Mouse (Mus musculus) hindbrain, embryonic 15.5 days (tissue): ENCODE results near the gene Grik3. TPM values are rescaled to one million over a fixed set of nuclear protein-coding genes. Genes with fewer than 3 reads are reported as not detected.

Experiments used
- ATAC-seq: fragments of 200-750 bp; cut with Nextera tagmentation; 2 replicates; pipeline ENCODE4 v1.8.0; 2017; ENCODE audit warnings: low read depth, moderate number of reproducible peaks, moderate TSS enrichment; ENCODE audit not compliant: low FRiP score
- H3K27ac ChIP-seq: fragments of 300-500 bp; sonication (generic); replicated peaks from 2 replicates; pipeline ENCODE4 v1.5.1; 2015; ENCODE audit warnings: mild to moderate bottlenecking, inconsistent platforms
- H3K27me3 ChIP-seq: fragments of 300-500 bp; sonication (generic); 2 replicates; pipeline ENCODE4 v1.6.1; 2015; ENCODE audit warnings: control low read depth, inconsistent platforms
- H3K36me3 ChIP-seq: fragments of 300-500 bp; sonication (generic); 2 replicates; pipeline ENCODE4 v1.6.1; 2015; ENCODE audit warnings: control low read depth, inconsistent platforms
- H3K4me1 ChIP-seq: fragments of 300-500 bp; sonication (generic); replicated peaks from 2 replicates; pipeline ENCODE4 v1.6.1; 2015; ENCODE audit warnings: control low read depth, inconsistent platforms
- H3K4me2 ChIP-seq: fragments of 300-500 bp; sonication (generic); 2 replicates; pipeline ENCODE4 v1.6.1; 2015; ENCODE audit warnings: moderate library complexity, mild to moderate bottlenecking, inconsistent platforms
- H3K4me3 ChIP-seq: fragments of 300-500 bp; sonication (generic); 2 replicates; pipeline ENCODE4 v1.5.1; 2015; ENCODE audit warnings: mild to moderate bottlenecking, inconsistent platforms
- H3K9ac ChIP-seq: fragments of 300-500 bp; sonication (generic); 2 replicates; pipeline ENCODE4 v1.6.1; 2015; ENCODE audit warnings: inconsistent platforms
- H3K9me3 ChIP-seq: fragments of 300-500 bp; sonication (generic); 2 replicates; pipeline ENCODE4 v1.6.1; 2016; ENCODE audit warnings: control low read depth, inconsistent platforms
- WGBS: fragments of 180-500 bp; shearing (Covaris S2); methylation state at CpG from one replicate; pipeline ENCODE4 v1.1.7; 2015; 5-methylcytosine and 5-hydroxymethylcytosine counted together
- polyA plus RNA-seq: library from polyadenylated mRNA; unstranded; fragments of >200 nt; fragmentation: Nextera tagmentation; extraction: Ambion mirVana; gene quantifications from 2 replicates; pipeline ENCODE4 v1.2.1, GENCODE M21; 2015

Gene Grik3
- polyA plus RNA-seq, 1 experiment from 2014 or later, result 5.4 TPM

DNA sequence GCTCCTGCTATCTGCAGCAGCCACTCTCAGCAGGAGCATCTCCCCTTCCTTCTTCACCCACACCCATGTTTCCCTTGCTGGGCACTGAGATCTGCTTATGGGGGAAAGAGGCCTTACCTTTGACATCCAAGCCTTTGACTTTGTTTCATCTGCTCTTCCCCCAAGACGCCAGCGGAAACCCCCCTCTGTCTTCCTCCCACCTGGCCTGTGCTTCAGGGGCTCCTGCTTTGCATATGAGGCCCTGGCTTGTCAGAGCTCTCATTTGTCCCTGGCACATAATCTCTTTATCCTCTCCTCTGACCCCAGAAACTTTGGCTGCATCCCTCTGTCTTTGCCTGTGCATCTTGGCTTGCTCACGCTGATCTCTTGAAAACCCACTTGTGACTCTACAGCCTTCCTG is 9.2 kb upstream of the Grik3 start:
- Histone ChIP-seq H3K4me1 (peaks cover 54% of the 10 kb centered on the region), H3K36me3 (no peaks in the 10 kb centered on the region), H3K27ac (no peak overlapping the region), H3K4me3 (no peak overlapping the region), H3K4me2 (no peak overlapping the region), H3K27me3 (peaks cover 24% of the 10 kb centered on the region; the same call in 1 of the 2 replicates), H3K9ac (no peak overlapping the region), H3K9me3 (no peaks in the 10 kb centered on the region)
- WGBS, result 31% methylated on average over 3 of the region's 3 CpGs
- ATAC-seq, result no peak

DNA sequence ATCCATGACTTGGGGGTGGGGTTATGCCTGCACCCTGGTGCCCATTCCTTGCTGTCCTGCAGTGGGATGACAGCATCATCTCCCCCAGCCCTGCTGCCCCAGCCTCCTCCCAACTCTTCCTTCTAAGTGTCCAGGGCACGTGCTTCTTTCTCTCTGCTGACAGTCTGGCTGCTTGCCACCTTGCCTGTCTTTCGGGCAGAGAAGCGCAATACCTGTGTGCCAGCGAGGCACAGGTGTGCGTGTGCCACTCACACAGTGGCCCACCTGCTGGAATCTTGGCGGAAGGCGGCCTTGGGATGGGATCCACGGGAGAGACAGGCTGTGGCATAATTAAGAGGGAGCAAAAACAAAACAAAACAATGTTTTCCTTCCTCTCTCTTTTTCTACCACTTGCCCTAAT is 6.4 kb upstream of the Grik3 start:
- H3K4me1 ChIP-seq, result peaks cover 69% of the 10 kb centered on the region

DNA sequence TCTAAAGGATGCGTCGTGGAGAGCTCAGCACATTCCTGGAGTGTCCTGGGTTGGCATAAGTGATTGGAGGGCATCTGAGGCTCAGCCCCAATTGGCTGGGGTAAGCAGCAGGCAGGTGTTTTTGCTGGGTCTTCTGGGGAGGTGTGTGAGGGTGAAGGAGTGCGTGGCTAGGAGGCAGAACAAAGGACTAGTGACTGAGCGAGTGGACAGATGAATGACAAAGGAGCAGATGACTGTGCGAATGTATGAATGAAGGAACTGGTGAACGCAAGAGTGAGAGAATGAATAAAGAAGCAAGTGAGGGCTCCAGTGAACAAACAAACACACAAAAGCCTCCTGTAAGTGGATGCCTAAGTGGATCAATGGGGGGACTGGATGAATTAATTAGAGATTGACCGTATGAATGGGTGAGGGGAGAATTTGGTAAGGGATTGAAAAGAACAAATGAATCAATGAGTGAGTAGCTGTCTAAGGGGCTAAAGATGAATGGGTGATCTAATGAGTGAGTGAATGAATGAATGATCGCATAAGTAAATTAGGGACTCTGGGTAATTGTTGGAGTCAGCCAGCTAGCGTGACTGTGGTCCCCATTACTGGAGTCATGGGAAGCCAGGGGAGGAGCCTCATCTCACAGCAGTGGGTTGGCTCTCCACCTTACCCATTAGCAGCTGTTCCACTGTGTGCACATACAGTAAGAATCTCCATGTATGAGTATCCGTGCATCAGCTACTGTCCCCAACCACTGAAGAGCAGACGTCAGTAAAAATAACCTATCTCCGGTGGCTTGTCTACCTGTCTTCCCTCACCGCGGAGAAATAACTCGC is 4.9 kb upstream of the Grik3 start:
- Histone ChIP-seq H3K9ac (no peak overlapping the region), H3K9me3 (no peaks in the 10 kb centered on the region), H3K4me1 (peaks cover 79% of the 10 kb centered on the region), H3K36me3 (no peaks in the 10 kb centered on the region), H3K4me2 (no peak overlapping the region), H3K4me3 (no peak overlapping the region), H3K27me3 (peaks cover 35% of the 10 kb centered on the region; the same call in 1 of the 2 replicates), H3K27ac (no peak overlapping the region)
- no peak for ATAC-seq
- 21% methylated on average over 15 of the region's 15 CpGs for WGBS

More for the DNA sequence above, 6.4 kb upstream of the Grik3 start:
- Histone ChIP-seq H3K27ac (no peak overlapping the region), H3K9ac (no peak overlapping the region), H3K9me3 (no peaks in the 10 kb centered on the region), H3K4me3 (no peak overlapping the region), H3K4me2 (no peak overlapping the region), H3K27me3 (peaks cover 35% of the 10 kb centered on the region; the same call in 1 of the 2 replicates), H3K36me3 (no peaks in the 10 kb centered on the region)
- ATAC-seq, result no peak
- 32% methylated on average over 8 of the region's 8 CpGs for WGBS

DNA sequence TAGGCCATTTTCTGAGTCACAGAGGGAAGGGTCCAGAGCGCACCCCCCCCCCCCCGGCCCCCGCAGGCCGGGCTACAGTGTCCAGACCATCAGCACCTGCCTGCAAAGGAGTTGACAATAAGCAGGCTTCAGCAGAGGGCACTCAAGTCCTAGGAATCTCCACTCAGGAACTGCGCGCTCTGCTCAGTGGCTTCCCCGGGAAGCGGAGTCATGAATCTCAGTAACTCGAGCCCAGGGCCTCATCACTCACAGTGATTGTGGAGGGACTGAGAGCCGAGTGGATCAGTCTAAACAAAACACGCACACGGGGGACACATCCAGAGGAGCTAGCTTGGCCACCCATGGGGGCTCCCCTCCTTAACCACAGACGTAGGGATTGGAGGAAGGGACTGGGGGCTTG is 3.9 kb upstream of the Grik3 start:
- peak; percentile 38 for ATAC-seq
- Histone ChIP-seq H3K4me1 (peaks cover 83% of the 10 kb centered on the region), H3K4me3 (no peak overlapping the region), H3K9ac (no peak overlapping the region), H3K27me3 (peaks cover 37% of the 10 kb centered on the region; the same call in 1 of the 2 replicates), H3K27ac (peak overlapping the region; percentile 68), H3K36me3 (no peaks in the 10 kb centered on the region), H3K4me2 (peak overlapping the region; percentile 37), H3K9me3 (no peaks in the 10 kb centered on the region)
- 2% methylated on average over 13 of the region's 13 CpGs for WGBS

DNA sequence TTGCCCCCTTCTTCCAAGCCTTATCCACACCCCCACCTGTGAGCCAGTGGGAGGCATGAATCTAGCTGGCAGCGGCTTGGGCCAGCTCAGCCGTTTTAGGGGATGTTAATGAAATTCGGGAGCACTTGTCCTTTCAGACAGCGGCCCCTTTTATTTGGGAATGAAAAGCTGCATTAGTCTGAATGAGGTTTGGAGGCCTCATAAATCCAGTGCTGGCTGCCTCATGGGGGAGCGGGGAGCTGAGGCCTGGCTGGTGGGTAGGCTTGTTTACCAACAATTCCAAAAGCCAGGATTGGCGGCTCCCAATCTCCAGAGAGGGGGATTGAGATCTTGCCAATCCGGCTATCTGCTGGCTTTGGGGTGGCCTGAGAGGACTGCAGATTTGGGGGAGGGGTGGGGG is 3.5 kb upstream of the Grik3 start:
- no peaks in the 10 kb centered on the region for H3K9me3 ChIP-seq
- H3K4me1 ChIP-seq, result peaks cover 83% of the 10 kb centered on the region
- no peaks in the 10 kb centered on the region for H3K36me3 ChIP-seq
- H3K4me2 ChIP-seq, result peak overlapping the region; percentile 37
- peak overlapping the region; percentile 68 for H3K27ac ChIP-seq
- no peak overlapping the region for H3K4me3 ChIP-seq
- H3K27me3 ChIP-seq, result peaks cover 33% of the 10 kb centered on the region; the same call in 1 of the 2 replicates
- WGBS, result 2% methylated on average over 7 of the region's 7 CpGs
- no peak overlapping the region for H3K9ac ChIP-seq
- ATAC-seq, result no peak; the same call in 1 of the 2 replicates

DNA sequence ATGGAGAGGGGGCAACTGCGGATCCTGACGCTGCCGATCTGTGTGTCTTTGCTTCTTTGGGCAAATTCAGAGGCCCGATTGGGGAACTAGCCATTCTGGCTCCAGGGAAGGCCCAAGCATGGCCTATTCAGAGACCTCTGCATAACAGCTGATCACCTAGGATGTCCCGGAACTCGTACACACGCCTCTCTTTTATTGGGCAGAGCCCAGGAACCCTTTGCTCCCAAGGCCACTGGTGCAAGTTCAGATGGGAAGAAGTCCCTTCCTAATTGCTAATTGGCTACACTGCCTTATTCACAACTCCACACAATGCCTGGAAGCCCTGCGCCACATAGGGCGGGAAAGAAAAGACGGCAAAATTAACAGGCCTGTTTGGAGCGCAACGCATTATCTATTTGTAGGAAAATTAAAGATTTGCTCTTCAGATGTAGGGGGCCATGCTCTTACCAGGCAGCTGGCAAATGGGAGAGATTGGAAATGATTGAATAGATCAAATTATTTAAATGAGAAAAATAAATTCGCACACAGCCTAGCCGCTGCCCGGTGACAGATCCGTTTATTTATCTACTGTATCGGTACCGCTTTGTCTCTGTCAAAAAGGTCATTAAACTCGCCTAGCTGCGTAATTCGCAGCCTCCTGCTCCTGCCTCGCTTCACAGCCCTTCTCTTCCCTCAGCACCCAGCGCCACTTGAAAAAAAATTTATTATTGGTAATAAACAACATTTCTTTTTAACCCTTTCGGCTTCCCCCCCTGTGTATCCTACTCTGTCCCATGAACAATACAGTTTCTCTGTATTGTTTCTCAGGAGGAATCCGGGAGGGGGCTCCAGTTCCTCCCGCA is 1.5 kb upstream of the Grik3 start:
- Histone ChIP-seq H3K9me3 (no peaks in the 10 kb centered on the region), H3K9ac (peak overlapping the region; percentile 71), H3K27me3 (peaks cover 34% of the 10 kb centered on the region; the same call in 1 of the 2 replicates), H3K4me1 (peaks cover 97% of the 10 kb centered on the region), H3K4me2 (peak overlapping the region; percentile 78), H3K27ac (peak overlapping the region; percentile 90), H3K4me3 (peak overlapping the region; percentile 56), H3K36me3 (no peaks in the 10 kb centered on the region)
- 4% methylated on average over 26 of the region's 26 CpGs for WGBS
- no peak for ATAC-seq

DNA sequence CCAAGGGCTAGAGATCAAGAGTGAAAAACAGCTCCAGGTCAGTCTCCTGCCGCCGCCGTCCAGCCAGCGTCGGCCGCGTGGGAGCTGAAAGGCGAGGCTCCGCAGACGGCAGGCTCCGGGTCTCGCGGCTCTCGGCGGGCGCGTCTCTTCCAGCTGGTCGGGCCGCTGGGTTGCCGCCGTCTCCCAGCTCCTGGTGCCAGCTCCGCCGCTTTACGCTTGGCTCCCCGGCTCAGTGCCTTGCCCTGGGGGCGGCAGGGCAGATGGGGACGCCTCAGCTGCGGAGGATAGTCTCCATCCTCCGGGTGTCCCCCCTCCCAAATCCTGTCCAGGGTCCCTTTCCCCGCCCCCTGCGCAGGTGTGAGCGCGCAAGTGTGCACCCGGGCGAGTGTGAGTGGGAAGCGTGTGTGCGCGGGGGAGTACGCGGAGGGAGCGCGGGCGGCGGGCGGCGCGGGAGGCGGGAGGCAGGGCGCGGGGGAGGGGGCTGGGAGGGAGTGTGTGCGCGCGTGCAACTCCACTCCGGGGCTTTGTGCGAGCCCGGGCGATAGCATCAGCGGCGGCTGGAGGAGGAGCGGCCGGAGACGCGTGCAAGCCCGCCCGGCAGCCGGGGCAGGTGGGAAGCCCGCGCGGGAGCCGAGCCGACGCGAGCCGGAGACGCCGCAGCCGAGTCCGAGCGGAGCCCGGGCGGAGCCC is 454 bp upstream of the Grik3 start:
- Histone ChIP-seq H3K9me3 (no peaks in the 10 kb centered on the region), H3K27me3 (peaks cover 36% of the 10 kb centered on the region; the same call in 1 of the 2 replicates), H3K36me3 (no peaks in the 10 kb centered on the region), H3K4me1 (peaks cover 98% of the 10 kb centered on the region), H3K4me3 (peak overlapping the region; percentile 56), H3K4me2 (peak overlapping the region; percentile 78), H3K9ac (peak overlapping the region; percentile 71), H3K27ac (peak overlapping the region; percentile 90)
- 1% methylated on average over 61 of the region's 81 CpGs for WGBS
- ATAC-seq, result no peak; the same call in 1 of the 2 replicates

DNA sequence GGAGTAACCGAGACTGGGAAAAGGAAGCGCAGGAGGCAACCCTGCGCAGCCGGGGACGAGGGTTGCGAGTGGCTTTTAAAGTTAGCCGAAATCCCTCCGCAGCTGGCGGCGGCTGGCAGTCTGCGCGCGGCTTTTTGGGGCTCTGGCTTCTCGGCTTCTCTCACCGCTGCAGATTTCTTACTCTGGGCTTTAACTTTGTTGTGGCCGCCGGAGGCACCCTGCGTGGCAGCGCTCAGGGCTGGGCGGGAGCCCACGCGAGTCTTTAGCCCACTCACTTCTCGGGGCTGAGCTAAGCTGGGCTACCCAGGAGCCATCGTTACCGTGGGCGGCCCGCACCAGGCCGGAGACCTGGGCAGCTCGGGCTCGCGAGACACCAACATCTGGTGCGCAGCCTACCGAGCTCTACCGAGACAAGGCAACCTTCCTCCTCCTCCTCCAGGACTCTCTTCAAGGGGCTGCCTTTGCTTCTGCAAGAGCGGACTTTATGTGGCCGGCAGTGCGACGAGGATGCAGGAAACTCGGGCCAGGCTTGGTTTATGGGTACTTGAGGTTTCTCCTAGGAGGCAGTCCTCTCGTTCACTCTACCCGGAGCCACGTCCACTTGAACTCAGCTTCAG is 1.1 kb downstream of the Grik3 start:
- Histone ChIP-seq H3K9me3 (no peaks in the 10 kb centered on the region), H3K27ac (peak overlapping the region; percentile 90), H3K4me2 (peak overlapping the region; percentile 78), H3K4me3 (peak overlapping the region; percentile 56), H3K4me1 (peaks cover 89% of the 10 kb centered on the region), H3K27me3 (peaks cover 36% of the 10 kb centered on the region; the same call in 1 of the 2 replicates), H3K36me3 (no peaks in the 10 kb centered on the region), H3K9ac (peak overlapping the region; percentile 71)
- 0% methylated on average over 42 of the region's 42 CpGs for WGBS
- ATAC-seq, result no peak

DNA sequence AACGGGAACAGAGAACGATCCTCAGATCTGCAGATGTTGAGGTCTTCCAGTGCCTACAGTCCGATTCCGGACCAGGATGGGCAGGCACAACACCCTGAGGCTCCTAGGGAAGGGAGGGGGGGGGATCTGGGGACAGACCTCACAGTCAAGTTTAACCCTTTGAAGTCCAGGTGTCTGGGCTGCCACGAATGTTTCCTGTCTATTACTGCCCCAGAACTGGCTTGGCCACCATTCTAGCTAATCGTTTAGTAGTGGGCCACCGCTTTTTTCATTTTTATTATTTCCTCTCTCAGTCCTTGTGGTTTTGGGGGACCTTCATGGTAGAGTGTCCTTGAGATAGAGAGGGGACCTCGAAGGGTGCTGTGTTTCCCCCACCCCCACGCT is 1.6 kb downstream of the Grik3 start:
- Histone ChIP-seq H3K4me3 (peak overlapping the region; percentile 56), H3K36me3 (no peaks in the 10 kb centered on the region), H3K9ac (peak overlapping the region; percentile 71), H3K4me1 (peaks cover 89% of the 10 kb centered on the region), H3K27ac (peak overlapping the region; percentile 90), H3K27me3 (peaks cover 36% of the 10 kb centered on the region; the same call in 1 of the 2 replicates), H3K4me2 (peak overlapping the region; percentile 78), H3K9me3 (no peaks in the 10 kb centered on the region)
- 11% methylated on average over 9 of the region's 9 CpGs for WGBS
- ATAC-seq, result no peak

DNA sequence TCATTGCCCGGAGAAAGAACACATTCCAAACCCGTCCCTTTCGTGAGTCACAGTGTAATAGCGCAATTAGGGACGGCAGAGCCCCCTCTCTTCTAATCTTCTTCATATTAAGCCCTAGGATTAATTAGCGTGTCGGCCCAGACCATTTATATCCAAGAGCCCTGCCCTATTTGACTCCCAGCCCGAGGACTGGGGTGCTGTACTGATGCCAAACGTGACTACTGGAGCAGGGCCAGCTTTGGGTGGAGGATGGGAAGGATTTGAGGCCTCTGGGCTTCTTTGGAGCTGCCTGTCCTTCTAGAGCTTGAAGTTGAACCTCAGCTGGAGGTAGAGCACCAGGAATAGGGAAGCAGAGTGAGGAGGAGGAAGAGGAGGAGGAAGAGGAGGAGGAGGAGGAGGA is 2.2 kb downstream of the Grik3 start:
- H3K4me1 ChIP-seq, result peaks cover 87% of the 10 kb centered on the region
- peaks cover 41% of the 10 kb centered on the region for H3K27me3 ChIP-seq
- peak overlapping the region; percentile 71 for H3K9ac ChIP-seq
- peak overlapping the region; percentile 56 for H3K4me3 ChIP-seq
- 12% methylated on average over 9 of the region's 9 CpGs for WGBS
- no peak for ATAC-seq
- no peaks in the 10 kb centered on the region for H3K9me3 ChIP-seq
- H3K27ac ChIP-seq, result peak overlapping the region; percentile 90
- peak overlapping the region; percentile 78 for H3K4me2 ChIP-seq
- no peaks in the 10 kb centered on the region for H3K36me3 ChIP-seq

DNA sequence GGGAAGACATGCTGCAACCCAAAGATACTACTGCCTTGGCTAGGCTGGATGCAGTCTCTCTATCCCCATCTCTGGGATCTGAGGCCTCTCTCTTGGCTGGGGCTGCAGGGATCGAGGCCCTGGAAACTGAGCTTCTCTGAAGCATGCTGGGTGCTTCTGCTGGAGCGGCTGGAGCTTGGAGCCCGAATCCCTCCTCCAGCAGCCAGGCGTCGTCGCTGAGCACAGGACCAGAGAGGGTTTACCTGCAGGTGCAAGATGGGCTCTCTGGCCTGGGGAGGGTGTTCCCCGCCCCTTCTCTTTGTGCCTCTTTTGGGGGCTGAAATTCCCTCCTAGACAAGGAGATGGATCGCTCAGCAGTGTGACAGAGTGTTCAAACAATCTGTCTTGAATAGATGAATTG is 2.6 kb downstream of the Grik3 start:
- 5% methylated on average over 8 of the region's 8 CpGs for WGBS
- no peaks in the 10 kb centered on the region for H3K36me3 ChIP-seq

More for the DNA sequence above, 2.6 kb downstream of the Grik3 start:
- H3K27me3 ChIP-seq, result peaks cover 40% of the 10 kb centered on the region
- peaks cover 87% of the 10 kb centered on the region for H3K4me1 ChIP-seq
- peak overlapping the region; percentile 56 for H3K4me3 ChIP-seq
- no peak for ATAC-seq
- H3K9me3 ChIP-seq, result no peaks in the 10 kb centered on the region
- H3K27ac ChIP-seq, result peak overlapping the region; percentile 65
- H3K9ac ChIP-seq, result peak overlapping the region; percentile 71
- peak overlapping the region; percentile 78 for H3K4me2 ChIP-seq
